Mouse (Mus musculus) limb, embryonic 15.5 days (tissue): Measurements from ENCODE around the gene Zfp738. TPM values are rescaled to one million over a fixed set of nuclear protein-coding genes. Genes with fewer than 3 reads are reported as not detected.
A peak's percentile ranks its signal among the peaks of the same experiment; 100 is the strongest.
"Not testable (repeated sequence)": the region's sequence is repeated elsewhere in the genome, so short reads cannot be mapped to it uniquely, and the experiment has no call there.

Experiments used
- ATAC-seq: fragments of 200-750 bp; cut with Nextera tagmentation; 2 replicates; pipeline ENCODE4 v1.8.0; 2017; ENCODE audit warnings: low read depth, moderate TSS enrichment; ENCODE audit not compliant: insufficient number of reproducible peaks, low FRiP score, low TSS enrichment
- H3K27ac ChIP-seq: fragments of 300-500 bp; sonication (generic); 2 replicates; pipeline ENCODE4 v1.5.1; 2015; ENCODE audit warnings: moderate library complexity, mild to moderate bottlenecking, inconsistent platforms
- H3K27me3 ChIP-seq: fragments of 300-500 bp; sonication (generic); 2 replicates; pipeline ENCODE4 v1.6.1; 2015; ENCODE audit warnings: inconsistent platforms
- H3K36me3 ChIP-seq: fragments of 300-500 bp; sonication (generic); 2 replicates; pipeline ENCODE4 v1.6.1; 2015; ENCODE audit warnings: inconsistent platforms
- H3K4me1 ChIP-seq: fragments of 300-500 bp; sonication (generic); 2 replicates; pipeline ENCODE4 v1.6.1; 2015; ENCODE audit warnings: inconsistent platforms
- H3K4me2 ChIP-seq: fragments of 300-500 bp; sonication (generic); 2 replicates; pipeline ENCODE4 v1.6.1; 2015; ENCODE audit warnings: mild to moderate bottlenecking, inconsistent platforms
- H3K4me3 ChIP-seq: fragments of 300-500 bp; sonication (generic); 2 replicates; pipeline ENCODE4 v1.5.1; 2015; ENCODE audit warnings: mild to moderate bottlenecking, inconsistent platforms
- H3K9ac ChIP-seq: fragments of 300-500 bp; sonication (generic); 2 replicates; pipeline ENCODE4 v1.6.1; 2015; ENCODE audit warnings: inconsistent platforms
- H3K9me3 ChIP-seq: fragments of 300-500 bp; sonication (generic); 2 replicates; pipeline ENCODE4 v1.6.1; 2016; ENCODE audit warnings: inconsistent platforms
- WGBS: fragments of 180-500 bp; shearing (Covaris S2); methylation state at CpG from one replicate; pipeline ENCODE4 v1.1.7; 2015; 5-methylcytosine and 5-hydroxymethylcytosine counted together
- polyA plus RNA-seq: library from polyadenylated mRNA; unstranded; fragments of >200 nt; fragmentation: Nextera tagmentation; extraction: Ambion mirVana; gene quantifications from 2 replicates; pipeline ENCODE4 v1.2.1, GENCODE M21; 2015

The Zfp738 gene
- polyA plus RNA-seq, result 10.0 and 10.2 TPM in 2 replicates

GRCm38 (mm10) chr13:67686971-67687370, at the start of gene Zfp738:
Gene Zfp738 (minus strand): TSS chr13:67687071.
- Histone ChIP-seq H3K27me3 (no peaks in the 10 kb centered on the region), H3K9me3 (no peaks in the 10 kb centered on the region), H3K4me3 (no peak within 1 kb of the TSS), H3K27ac (no peak within 1 kb of the TSS), H3K9ac (no peak within 1 kb of the TSS), H3K36me3 (no peaks in the 10 kb centered on the region), H3K4me2 (no peak within 1 kb of the TSS), H3K4me1 (no peaks in the 10 kb centered on the region; the same call in 1 of the 2 replicates)
- no peak for ATAC-seq
- 82% methylated on average over 4 of the region's 4 CpGs for WGBS

- not testable (repeated sequence) for H3K4me3 ChIP-seq, H3K4me1 ChIP-seq, H3K36me3 ChIP-seq, H3K9ac ChIP-seq, H3K27ac ChIP-seq, H3K9me3 ChIP-seq, H3K27me3 ChIP-seq, H3K4me2 ChIP-seq, ATAC-seq
- 95% methylated on average over 9 of the region's 9 CpGs for WGBS
Observed at GRCm38 (mm10) chr13:67734391-67734790, 47.5 kb upstream of the Zfp738 start.

DNA sequence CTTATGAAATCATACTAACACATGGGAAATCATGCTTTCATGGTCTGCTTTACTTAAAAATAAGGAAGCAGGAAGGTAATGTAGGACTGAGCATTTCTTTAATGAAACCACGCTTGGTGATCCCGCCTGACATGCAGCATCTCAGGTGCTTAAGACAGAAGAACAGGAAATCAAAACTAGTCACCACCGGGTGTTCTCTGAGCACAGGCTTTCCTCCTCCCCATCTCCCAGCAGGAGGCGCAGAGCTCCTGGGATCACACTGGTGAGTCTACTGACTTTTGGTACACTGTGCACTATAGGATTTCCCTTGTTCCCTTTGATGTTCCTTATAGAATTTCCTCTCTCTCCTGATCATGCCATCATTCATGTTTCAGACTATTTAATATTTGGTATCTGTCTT, 42.6 kb upstream of the Zfp738 start:
- H3K9ac ChIP-seq, result not testable (repeated sequence)
- WGBS, result 37% methylated on average over 4 of the region's 4 CpGs
- ATAC-seq, result peak; percentile 64; the same call in 1 of the 2 replicates

GRCm38 (mm10) chr13:67728641-67729318, 41.9 kb upstream of the Zfp738 start, which contains the start of gene Zfp65:
Gene Zfp65 (minus strand): TSS chr13:67729173.
- H3K9me3 ChIP-seq, result no peaks in the 10 kb centered on the region
- peak within 1 kb of the TSS; percentile 62 for H3K4me2 ChIP-seq
- no peaks in the 10 kb centered on the region for H3K36me3 ChIP-seq
- H3K9ac ChIP-seq, result peak within 1 kb of the TSS; percentile 42
- no peaks in the 10 kb centered on the region; the same call in 1 of the 2 replicates for H3K4me1 ChIP-seq
- ATAC-seq, result peak; percentile 83
- WGBS, result 4% methylated on average over 15 of the region's 21 CpGs
- peak within 1 kb of the TSS; percentile 58 for H3K4me3 ChIP-seq
- no peaks in the 10 kb centered on the region for H3K27me3 ChIP-seq
- H3K27ac ChIP-seq, result no peak within 1 kb of the TSS

More for the DNA sequence above, 42.6 kb upstream of the Zfp738 start:
- Histone ChIP-seq H3K4me2 (peak overlapping the region; percentile 62), H3K4me3 (peak overlapping the region; percentile 58)
- H3K27ac ChIP-seq, H3K27me3 ChIP-seq, H3K36me3 ChIP-seq, H3K4me1 ChIP-seq, H3K9me3 ChIP-seq: not testable (repeated sequence)

DNA sequence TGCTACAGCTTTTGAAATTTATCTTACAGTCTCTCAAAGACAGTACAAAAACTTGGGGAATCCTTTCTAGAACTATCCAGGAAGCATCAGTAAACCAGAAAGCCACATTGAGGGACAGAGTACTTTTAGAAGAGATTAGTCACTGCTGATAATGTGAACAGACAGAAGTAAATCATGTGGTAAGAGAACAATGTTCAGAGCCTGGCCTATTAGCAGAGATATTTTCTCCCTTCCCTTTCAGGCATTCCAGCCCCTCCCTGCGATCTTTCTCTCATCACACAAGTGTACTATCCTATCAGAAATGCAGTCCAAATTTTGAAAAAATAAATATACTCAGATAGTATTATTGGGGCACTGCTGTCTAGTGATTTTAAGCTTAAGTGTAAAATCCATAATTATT, 41.2 kb upstream of the Zfp738 start:
- H3K9ac ChIP-seq, result no peak overlapping the region
- no peaks in the 10 kb centered on the region for H3K9me3 ChIP-seq
- H3K27me3 ChIP-seq, result no peaks in the 10 kb centered on the region
- H3K4me2 ChIP-seq, result peak overlapping the region; percentile 62
- H3K4me3 ChIP-seq, result peak overlapping the region; percentile 58
- no peak overlapping the region for H3K27ac ChIP-seq
- H3K4me1 ChIP-seq, result peaks cover 3% of the 10 kb centered on the region
- 67% methylated on average over 1 of the region's 1 CpGs for WGBS
- ATAC-seq, result no peak
- no peaks in the 10 kb centered on the region for H3K36me3 ChIP-seq

- ATAC-seq, H3K4me3 ChIP-seq, H3K4me1 ChIP-seq, H3K4me2 ChIP-seq, H3K36me3 ChIP-seq, H3K9ac ChIP-seq, H3K27ac ChIP-seq, H3K27me3 ChIP-seq, H3K9me3 ChIP-seq: not testable (repeated sequence)
- 58% methylated on average over 2 of the region's 2 CpGs for WGBS
Observed at GRCm38 (mm10) chr13:67725331-67725730, 38.5 kb upstream of the Zfp738 start.

DNA sequence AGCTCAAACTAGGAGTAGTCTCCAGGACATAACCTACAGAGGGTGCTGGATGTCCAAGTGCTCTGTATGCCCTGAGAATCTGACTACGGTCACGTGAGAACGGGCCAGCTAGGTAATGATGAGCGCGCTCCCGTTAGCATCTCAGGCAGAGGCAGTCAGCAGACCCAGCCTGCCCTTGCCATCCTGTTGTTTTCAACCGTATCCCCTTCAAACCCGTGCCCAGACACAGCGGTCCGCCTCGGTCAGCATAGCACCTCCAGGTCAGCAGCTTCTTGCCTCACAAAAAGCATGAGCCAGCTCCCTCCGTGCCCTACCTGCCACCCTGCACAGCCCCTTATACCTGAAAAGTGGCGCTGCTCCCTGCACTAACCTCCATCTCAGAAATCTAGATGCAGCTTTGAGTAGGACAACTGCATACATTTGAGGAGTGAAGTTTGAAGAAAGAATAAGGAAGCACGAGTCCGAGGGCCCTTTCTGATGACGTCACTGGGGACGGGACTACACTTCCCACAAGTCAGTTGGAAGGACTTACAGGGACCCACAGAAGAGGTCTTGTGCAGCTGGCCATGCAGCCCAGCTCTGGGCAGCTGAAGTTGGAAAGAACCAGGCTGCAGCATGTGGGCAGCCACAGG, 37.1 kb upstream of the Zfp738 start:
- H3K36me3 ChIP-seq, result no peaks in the 10 kb centered on the region
- peak overlapping the region; percentile 71 for H3K27ac ChIP-seq
- peak overlapping the region; percentile 61 for H3K4me2 ChIP-seq
- H3K9ac ChIP-seq, result peak overlapping the region; percentile 77
- H3K4me1 ChIP-seq, result peaks cover 3% of the 10 kb centered on the region
- ATAC-seq, result peak; percentile 91
- H3K9me3 ChIP-seq, result no peaks in the 10 kb centered on the region
- 0% methylated on average over 17 of the region's 17 CpGs for WGBS
- H3K27me3 ChIP-seq, result no peaks in the 10 kb centered on the region
- peak overlapping the region; percentile 84 for H3K4me3 ChIP-seq

DNA sequence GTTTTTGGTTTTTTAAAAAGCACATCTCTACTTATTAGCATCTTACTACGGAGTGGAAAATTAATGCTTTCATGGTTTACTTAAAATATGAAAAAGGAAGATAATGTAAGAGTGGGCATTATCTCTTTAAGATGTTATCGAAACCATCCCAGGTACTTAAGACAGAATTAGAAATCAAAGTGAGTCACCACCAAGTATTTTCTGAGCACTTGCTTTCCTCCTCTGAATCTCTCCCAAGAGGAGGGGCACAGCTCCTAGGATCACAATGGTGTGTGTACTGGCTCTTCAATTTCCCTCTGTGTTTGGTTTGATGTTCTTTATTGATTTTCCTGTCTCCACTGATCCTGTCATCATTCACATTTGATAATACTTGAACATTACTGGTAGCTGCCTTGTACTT, 3.0 kb downstream of the Zfp738 start:
- not testable (repeated sequence) for H3K27ac ChIP-seq, H3K9ac ChIP-seq, H3K9me3 ChIP-seq, H3K36me3 ChIP-seq, H3K4me1 ChIP-seq, H3K27me3 ChIP-seq, ATAC-seq
- WGBS, result 76% methylated on average over 2 of the region's 2 CpGs
- Histone ChIP-seq H3K4me3 (peak overlapping the region; percentile 67), H3K4me2 (peak overlapping the region; percentile 64)

GRCm38 (mm10) chr13:67682959-67683735, 3.7 kb downstream of the Zfp738 start:
- H3K4me1 ChIP-seq, H3K36me3 ChIP-seq, H3K27me3 ChIP-seq, H3K9me3 ChIP-seq: not testable (repeated sequence)
- peak overlapping the region; percentile 68 for H3K9ac ChIP-seq
- peak; percentile 97 for ATAC-seq
- H3K4me3 ChIP-seq, result peak overlapping the region; percentile 67
- WGBS, result 13% methylated on average over 16 of the region's 16 CpGs
- H3K4me2 ChIP-seq, result peak overlapping the region; percentile 64
- H3K27ac ChIP-seq, result peak overlapping the region; percentile 50; the same call in 1 of the 2 replicates

DNA sequence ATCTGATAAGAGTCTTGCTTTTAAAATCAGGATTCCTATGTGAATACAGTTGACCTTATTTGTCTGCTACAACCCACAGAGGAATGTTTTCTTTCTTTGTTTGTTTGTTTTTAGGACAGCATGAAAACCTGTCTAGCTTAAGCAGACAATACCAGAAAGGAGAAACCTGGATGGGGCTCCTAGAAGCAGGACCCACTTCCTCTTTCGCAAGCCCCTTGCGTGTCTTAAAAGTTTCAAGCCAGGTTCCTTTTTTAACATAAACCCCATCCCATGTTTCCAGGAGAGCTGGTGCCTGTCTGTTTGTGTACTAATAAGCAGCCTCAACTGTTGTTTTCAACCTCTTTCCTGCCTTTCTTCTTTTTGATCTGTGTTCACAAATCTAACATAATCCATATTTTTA, 12.0 kb downstream of the Zfp738 start:
- Histone ChIP-seq H3K9ac (no peak overlapping the region), H3K27ac (no peak overlapping the region), H3K9me3 (no peaks in the 10 kb centered on the region), H3K27me3 (no peaks in the 10 kb centered on the region), H3K4me1 (no peaks in the 10 kb centered on the region), H3K4me2 (no peak overlapping the region), H3K36me3 (peaks cover 5% of the 10 kb centered on the region), H3K4me3 (no peak overlapping the region)
- no peak for ATAC-seq
- 91% methylated on average over 2 of the region's 2 CpGs for WGBS

DNA sequence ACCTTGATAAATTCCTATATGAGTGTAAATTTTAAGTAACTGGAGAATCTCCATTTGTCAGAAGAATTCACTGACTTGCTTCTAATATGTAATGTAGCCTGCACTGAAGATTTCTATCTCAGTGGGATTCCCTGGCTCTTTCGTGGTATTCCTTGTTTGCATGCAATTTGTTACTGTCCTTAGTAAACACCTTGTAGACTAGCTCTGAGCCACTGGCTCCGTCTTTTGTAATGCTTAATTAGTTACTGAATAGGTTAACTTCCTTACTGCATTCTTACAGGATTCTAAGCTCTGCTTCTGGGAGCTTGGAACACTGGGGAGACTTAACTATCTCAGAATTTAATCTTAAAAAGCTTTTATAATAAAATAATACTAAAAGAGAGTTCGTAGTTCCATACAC, 34.4 kb downstream of the Zfp738 start:
- no peaks in the 10 kb centered on the region for H3K27me3 ChIP-seq
- WGBS, result 55% methylated on average over 3 of the region's 3 CpGs
- no peak overlapping the region for H3K9ac ChIP-seq
- ATAC-seq, result no peak
- H3K27ac ChIP-seq, result no peak overlapping the region
- H3K4me2 ChIP-seq, result no peak overlapping the region
- no peak overlapping the region for H3K4me3 ChIP-seq
- no peaks in the 10 kb centered on the region for H3K4me1 ChIP-seq
- no peaks in the 10 kb centered on the region for H3K36me3 ChIP-seq
- H3K9me3 ChIP-seq, result no peaks in the 10 kb centered on the region
